Mouse (Mus musculus): ENCODE results near the gene G0s2. TPM values are rescaled to one million over a fixed set of nuclear protein-coding genes. Genes with fewer than 3 reads are reported as not detected.

The G0s2 gene
- polyA plus RNA-seq, 1 experiment from 2014 or later: 216 TPM

DNA sequence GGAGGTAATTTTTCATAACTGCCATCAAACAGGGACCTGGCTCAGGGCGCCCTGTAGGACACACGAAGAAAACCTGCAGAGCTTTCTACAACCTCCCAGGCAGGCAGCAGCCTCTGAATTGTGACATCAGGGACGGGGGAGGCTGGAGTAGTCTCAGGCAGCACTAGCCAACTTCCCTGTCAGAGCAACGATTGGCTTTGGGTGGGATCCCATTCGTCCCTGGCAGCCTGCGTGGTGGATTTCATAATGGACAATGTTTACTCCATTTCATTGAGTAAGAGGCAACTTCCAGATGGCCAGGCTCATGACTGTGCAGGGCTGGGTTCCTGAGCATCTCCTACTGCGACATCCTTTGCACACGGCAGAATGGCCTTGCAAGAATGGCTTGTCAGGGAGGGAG lies 30.8 kb downstream of the G0s2 start:
- Histone ChIP-seq H3K4me1 (ENCODE audit: insufficient read depth, low read depth, low read length) (no peaks in the 10 kb centered on the region), H3K4me3 (ENCODE audit: low read depth, low read length) (no peak overlapping the region), H3K27ac (ENCODE audit: low read length) (peak overlapping the region; percentile 0; the same call in 1 of the 2 replicates), H3K36me3 (ENCODE audit: insufficient read depth, low read length) (no peaks in the 10 kb centered on the region), H3K27me3 (replicated peaks; ENCODE audit: insufficient read depth, low read length) (no peaks in the 10 kb centered on the region), H3K9ac (replicated peaks; ENCODE audit: low read depth) (no peak overlapping the region), H3K4me2 (replicated peaks; ENCODE audit: low read depth, low read length) (no peak overlapping the region), H3K9me3 (ENCODE audit: low read length) (no peaks in the 10 kb centered on the region)
- TF ChIP-seq EP300 (IDR thresholded peaks at IDR 0.05) (peak; percentile 78; the same call in 1 of the 2 replicates), CTCF (IDR thresholded peaks at IDR 0.05) (no peak)
- 42% methylated on average over 8 of the region's 8 CpGs for WGBS
- ATAC-seq: peak; percentile 97
- peak; percentile 95 for DNase-seq (ENCODE audit: low spot score)

DNA sequence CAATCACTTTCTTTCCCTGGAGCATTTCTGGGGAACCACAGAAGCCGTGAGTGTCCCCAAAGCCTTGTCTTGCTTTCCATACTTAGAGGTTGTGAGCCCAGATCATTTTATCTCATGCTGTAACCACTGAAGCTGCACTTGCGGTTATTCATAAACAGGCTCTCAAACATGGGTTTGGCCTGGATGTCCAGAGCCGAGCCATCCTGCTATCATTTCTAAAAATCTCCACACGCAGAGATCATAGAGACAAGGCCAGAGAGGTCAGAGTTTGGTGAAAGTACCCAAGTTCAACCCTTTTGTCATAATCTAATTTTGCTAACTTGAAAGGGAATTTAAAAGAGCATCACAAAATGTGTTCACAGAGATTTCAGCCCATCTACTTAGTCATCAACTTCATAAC lies 31.6 kb downstream of the G0s2 start:
- H3K27me3 ChIP-seq (replicated peaks; ENCODE audit: insufficient read depth, low read length): no peaks in the 10 kb centered on the region

DNA sequence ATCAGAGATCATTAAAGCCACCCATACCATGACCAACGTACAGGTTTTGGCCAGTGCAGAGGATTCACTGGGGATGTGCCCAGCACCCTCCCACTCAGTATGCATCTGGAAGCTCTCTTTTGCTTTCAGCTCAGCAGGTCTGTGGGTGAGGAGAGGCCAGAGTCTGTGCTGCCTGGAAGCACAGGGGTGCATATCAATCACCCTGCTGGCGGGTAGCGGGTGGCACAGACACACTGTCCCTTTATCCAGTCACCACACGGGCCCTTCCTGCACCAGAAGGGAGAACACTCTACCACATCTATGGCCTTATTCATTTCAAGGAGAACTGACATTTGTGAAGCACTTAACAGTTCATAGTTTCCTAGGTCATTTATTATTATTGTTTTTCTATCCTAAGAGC lies 34.6 kb downstream of the G0s2 start:
- 57% methylated on average over 4 of the region's 4 CpGs for WGBS
- TF ChIP-seq CTCF (IDR thresholded peaks at IDR 0.05) (no peak), EP300 (IDR thresholded peaks at IDR 0.05) (no peak)
- DNase-seq (ENCODE audit: low spot score): no peak
- no peak overlapping the region for H3K9ac ChIP-seq (replicated peaks; ENCODE audit: low read depth)
- H3K4me3 ChIP-seq (ENCODE audit: low read depth, low read length): no peak overlapping the region
- no peaks in the 10 kb centered on the region for H3K27me3 ChIP-seq (replicated peaks; ENCODE audit: insufficient read depth, low read length)
- H3K27ac ChIP-seq (ENCODE audit: low read length): no peak overlapping the region
- no peaks in the 10 kb centered on the region for H3K4me1 ChIP-seq (ENCODE audit: insufficient read depth, low read depth, low read length)
- H3K4me2 ChIP-seq (replicated peaks; ENCODE audit: low read depth, low read length): no peak overlapping the region
- ATAC-seq: no peak
- no peaks in the 10 kb centered on the region for H3K9me3 ChIP-seq (ENCODE audit: low read length)
- no peaks in the 10 kb centered on the region for H3K36me3 ChIP-seq (ENCODE audit: insufficient read depth, low read length)

More for the DNA sequence above, 31.6 kb downstream of the G0s2 start:
- DNase-seq (ENCODE audit: low spot score) (no peak), ATAC-seq (no peak)
- Histone ChIP-seq H3K27ac (ENCODE audit: low read length) (no peak overlapping the region), H3K9ac (replicated peaks; ENCODE audit: low read depth) (no peak overlapping the region), H3K4me3 (ENCODE audit: low read depth, low read length) (no peak overlapping the region), H3K4me2 (replicated peaks; ENCODE audit: low read depth, low read length) (no peak overlapping the region), H3K36me3 (ENCODE audit: insufficient read depth, low read length) (no peaks in the 10 kb centered on the region), H3K9me3 (ENCODE audit: low read length) (no peaks in the 10 kb centered on the region), H3K4me1 (ENCODE audit: insufficient read depth, low read depth, low read length) (no peaks in the 10 kb centered on the region)
- TF ChIP-seq CTCF (IDR thresholded peaks at IDR 0.05): no peak
- no peak for TF ChIP-seq EP300 (IDR thresholded peaks at IDR 0.05)
- 84% methylated on average over 4 of the region's 4 CpGs for WGBS

DNA sequence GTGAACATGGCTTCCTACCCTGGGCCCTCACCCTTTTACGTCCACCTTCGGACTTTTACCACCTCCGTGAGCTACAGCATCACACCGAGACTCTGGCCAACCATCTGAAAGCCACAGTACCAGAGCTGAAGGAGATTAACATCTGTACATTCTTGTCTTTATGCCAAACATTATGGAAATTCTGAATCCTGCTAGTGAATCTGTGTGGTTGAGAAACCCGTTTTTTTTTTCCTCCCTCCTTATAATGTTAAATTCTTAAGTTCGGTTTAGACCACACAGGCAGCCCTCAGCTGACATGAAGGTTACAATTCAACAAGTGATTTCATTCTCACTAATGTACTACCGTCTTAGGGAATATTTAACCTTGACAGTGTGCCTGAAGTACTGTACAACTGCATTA lies 38.1 kb downstream of the G0s2 start:
- no peak overlapping the region for H3K27ac ChIP-seq (ENCODE audit: low read length)
- peak; percentile 49 for DNase-seq (ENCODE audit: low spot score)
- no peak overlapping the region for H3K9ac ChIP-seq (replicated peaks; ENCODE audit: low read depth)

DNA sequence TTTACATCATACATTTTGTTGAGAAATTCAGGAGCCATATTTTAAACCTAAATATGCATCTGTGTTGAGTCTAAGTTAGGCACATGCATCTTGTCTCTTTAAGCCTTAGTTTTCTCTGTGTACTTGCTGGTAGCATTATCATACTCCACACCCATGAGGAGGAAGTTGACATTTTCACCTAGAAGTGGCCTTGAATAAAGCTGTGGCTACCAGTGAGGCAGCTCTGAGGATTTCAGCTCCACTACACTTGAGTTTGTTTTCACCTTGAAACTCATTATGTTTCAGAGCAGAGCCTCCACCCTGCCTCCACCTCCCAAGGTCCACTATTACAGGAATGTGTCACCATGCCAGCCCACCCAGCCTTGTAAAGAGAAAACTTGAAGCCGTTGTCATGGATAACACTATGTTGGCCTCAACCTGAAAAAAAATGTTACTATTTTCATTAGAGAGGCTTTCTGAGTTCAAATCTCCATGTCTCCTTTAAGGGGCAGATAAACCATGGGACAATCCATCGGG lies 38.8 kb downstream of the G0s2 start:
- DNase-seq (ENCODE audit: low spot score) (no peak), ATAC-seq (no peak)
- no peaks in the 10 kb centered on the region for H3K9me3 ChIP-seq (ENCODE audit: low read length)
- H3K4me3 ChIP-seq (ENCODE audit: low read depth, low read length): no peak overlapping the region
- no peaks in the 10 kb centered on the region for H3K27me3 ChIP-seq (replicated peaks; ENCODE audit: insufficient read depth, low read length)
- TF ChIP-seq EP300 (IDR thresholded peaks at IDR 0.05) (no peak), CTCF (IDR thresholded peaks at IDR 0.05) (no peak)
- H3K9ac ChIP-seq (replicated peaks; ENCODE audit: low read depth): no peak overlapping the region
- H3K36me3 ChIP-seq (ENCODE audit: insufficient read depth, low read length): no peaks in the 10 kb centered on the region
- WGBS: 83% methylated on average over 2 of the region's 2 CpGs
- H3K4me1 ChIP-seq (ENCODE audit: insufficient read depth, low read depth, low read length): no peaks in the 10 kb centered on the region
- no peak overlapping the region for H3K27ac ChIP-seq (ENCODE audit: low read length)
- no peak overlapping the region for H3K4me2 ChIP-seq (replicated peaks; ENCODE audit: low read depth, low read length)

More for the DNA sequence above, 38.1 kb downstream of the G0s2 start:
- Histone ChIP-seq H3K4me3 (ENCODE audit: low read depth, low read length) (no peak overlapping the region), H3K36me3 (ENCODE audit: insufficient read depth, low read length) (no peaks in the 10 kb centered on the region), H3K4me2 (replicated peaks; ENCODE audit: low read depth, low read length) (no peak overlapping the region), H3K27me3 (replicated peaks; ENCODE audit: insufficient read depth, low read length) (no peaks in the 10 kb centered on the region), H3K9me3 (ENCODE audit: low read length) (no peaks in the 10 kb centered on the region), H3K4me1 (ENCODE audit: insufficient read depth, low read depth, low read length) (no peaks in the 10 kb centered on the region)
- TF ChIP-seq EP300 (IDR thresholded peaks at IDR 0.05): no peak
- no peak for TF ChIP-seq CTCF (IDR thresholded peaks at IDR 0.05)
- no peak for ATAC-seq
- WGBS: 57% methylated on average over 7 of the region's 7 CpGs

DNA sequence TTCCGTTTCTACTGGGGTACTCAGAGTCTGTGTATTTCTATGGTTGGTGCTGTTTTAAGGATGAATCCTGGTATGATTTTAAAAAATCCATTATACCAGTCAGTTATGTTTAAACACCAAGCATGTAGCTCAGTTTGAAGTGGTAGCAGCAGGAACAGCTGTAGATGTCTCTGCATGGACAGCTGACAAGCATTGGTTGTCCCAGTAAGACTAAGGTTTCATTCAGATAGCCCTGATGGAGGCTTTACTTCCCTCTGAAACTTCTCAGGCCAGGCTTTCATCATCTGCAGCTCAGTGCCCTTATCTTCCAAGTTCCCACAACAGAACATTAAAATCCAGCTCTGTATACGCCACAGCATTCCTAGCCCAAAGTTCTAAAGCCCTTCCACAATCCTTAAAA lies 40.3 kb downstream of the G0s2 start:
- TF ChIP-seq CTCF (IDR thresholded peaks at IDR 0.05) (no peak), EP300 (IDR thresholded peaks at IDR 0.05) (no peak)
- Histone ChIP-seq H3K4me3 (ENCODE audit: low read depth, low read length) (no peak overlapping the region), H3K36me3 (ENCODE audit: insufficient read depth, low read length) (no peaks in the 10 kb centered on the region), H3K4me2 (replicated peaks; ENCODE audit: low read depth, low read length) (no peak overlapping the region), H3K27ac (ENCODE audit: low read length) (no peak overlapping the region), H3K9me3 (ENCODE audit: low read length) (no peaks in the 10 kb centered on the region), H3K4me1 (ENCODE audit: insufficient read depth, low read depth, low read length) (no peaks in the 10 kb centered on the region), H3K9ac (replicated peaks; ENCODE audit: low read depth) (no peak overlapping the region), H3K27me3 (replicated peaks; ENCODE audit: insufficient read depth, low read length) (no peaks in the 10 kb centered on the region)
- DNase-seq (ENCODE audit: low spot score) (no peak), ATAC-seq (no peak)
- 92% methylated on average over 2 of the region's 2 CpGs for WGBS

DNA sequence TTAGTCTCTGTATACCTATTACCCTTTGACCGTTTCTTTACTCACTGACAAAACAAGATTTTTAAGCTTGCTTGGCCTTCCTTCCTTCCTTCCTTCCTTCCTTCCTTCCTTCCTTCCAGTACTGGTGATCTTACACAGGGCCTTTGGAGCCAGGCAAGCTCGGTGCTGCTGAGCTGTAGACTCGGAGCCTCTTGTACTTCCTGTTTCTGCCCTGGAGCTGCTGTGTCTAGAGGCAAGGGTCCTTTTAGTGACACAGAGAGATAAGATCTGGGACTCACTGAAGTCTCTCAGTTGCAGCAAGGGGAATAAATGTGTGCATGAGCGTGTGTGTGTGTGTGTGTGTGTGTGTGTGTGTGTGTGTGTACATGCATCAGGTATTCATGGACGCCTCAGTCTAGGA lies 42.1 kb downstream of the G0s2 start:
- H3K27me3 ChIP-seq (replicated peaks; ENCODE audit: insufficient read depth, low read length): no peaks in the 10 kb centered on the region
- peak; percentile 68 for ATAC-seq
- no peak overlapping the region for H3K27ac ChIP-seq (ENCODE audit: low read length)
- peaks cover 7% of the 10 kb centered on the region; the same call in 1 of the 2 replicates for H3K4me1 ChIP-seq (ENCODE audit: insufficient read depth, low read depth, low read length)
- peak; percentile 22 for DNase-seq (ENCODE audit: low spot score)
- H3K9ac ChIP-seq (replicated peaks; ENCODE audit: low read depth): no peak overlapping the region
- no peak overlapping the region for H3K4me2 ChIP-seq (replicated peaks; ENCODE audit: low read depth, low read length)
- no peaks in the 10 kb centered on the region for H3K36me3 ChIP-seq (ENCODE audit: insufficient read depth, low read length)
- no peak overlapping the region for H3K4me3 ChIP-seq (ENCODE audit: low read depth, low read length)
- TF ChIP-seq CTCF (IDR thresholded peaks at IDR 0.05) (no peak), EP300 (IDR thresholded peaks at IDR 0.05) (peak; percentile 56; the same call in 1 of the 2 replicates)
- H3K9me3 ChIP-seq (ENCODE audit: low read length): no peaks in the 10 kb centered on the region
- 25% methylated on average over 4 of the region's 5 CpGs for WGBS
